Mouse (Mus musculus): ENCODE measurements around the gene Thg1l.

Thg1l gene

DNA sequence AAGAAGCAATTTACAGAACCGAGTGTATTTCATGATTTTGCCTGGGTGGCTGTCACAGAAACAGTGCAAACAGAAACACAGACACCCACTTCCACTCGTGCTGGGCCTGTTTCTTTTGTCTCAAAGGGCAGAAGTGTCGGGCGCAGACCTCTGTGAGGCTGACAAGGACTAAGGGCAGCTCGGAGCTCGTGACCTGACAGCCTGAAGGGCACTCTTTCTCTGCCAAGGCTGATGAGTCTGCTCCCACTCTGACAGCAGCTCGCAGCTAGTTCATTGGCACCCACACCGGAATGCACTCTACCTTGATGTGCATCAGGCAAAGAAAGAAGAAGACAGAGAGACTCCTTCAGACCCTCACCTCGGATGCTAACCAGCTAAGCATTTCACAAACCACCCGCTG, 25.8 kb downstream of the Thg1l start:
- in situ Hi-C loops (cut with MboI, MseI) = no loop called here

DNA sequence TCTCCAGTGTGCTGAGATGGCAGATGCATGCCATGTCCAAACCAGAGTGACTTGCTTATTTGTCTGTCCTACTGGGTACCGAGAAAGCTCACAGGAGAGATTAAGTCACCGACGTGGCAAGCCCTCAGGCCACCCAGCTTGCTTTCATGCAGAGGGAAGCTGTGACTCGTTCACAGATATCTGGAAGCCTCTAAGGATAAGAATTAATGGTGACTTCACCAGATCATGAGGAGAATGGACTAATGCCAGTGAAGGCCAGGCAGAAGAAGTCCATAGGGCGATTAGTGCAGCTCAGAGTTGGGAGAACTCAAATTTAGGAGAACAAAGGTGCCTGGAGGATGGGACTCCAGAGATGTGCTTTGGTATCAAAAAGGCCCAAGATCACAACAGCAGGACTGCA, 27.8 kb downstream of the Thg1l start:
- in situ Hi-C loops (cut with MboI, MseI) = no loop called here

DNA sequence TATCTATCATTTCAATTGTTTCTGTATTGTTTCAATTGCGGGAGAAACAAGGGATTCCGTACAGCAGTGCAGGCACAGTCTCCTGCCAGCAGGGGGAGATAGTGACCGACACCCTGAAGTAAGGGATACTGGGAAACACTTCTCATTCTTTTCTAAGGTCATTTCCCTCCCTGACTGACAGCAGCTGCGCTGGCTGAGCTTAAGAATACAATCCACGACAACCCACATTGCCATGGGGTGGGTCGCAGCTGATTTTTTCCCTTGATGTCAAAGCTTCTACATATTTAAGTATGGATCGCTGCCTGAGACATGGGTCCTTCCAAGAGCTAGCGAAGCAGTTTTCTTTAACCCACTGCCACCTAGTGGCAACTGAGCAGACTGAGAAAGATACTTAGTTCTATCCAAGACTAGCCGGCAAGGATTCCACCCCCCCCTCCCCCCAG, 28.6 kb downstream of the Thg1l start:
- in situ Hi-C loops (cut with MboI, MseI) = no loop called here

DNA sequence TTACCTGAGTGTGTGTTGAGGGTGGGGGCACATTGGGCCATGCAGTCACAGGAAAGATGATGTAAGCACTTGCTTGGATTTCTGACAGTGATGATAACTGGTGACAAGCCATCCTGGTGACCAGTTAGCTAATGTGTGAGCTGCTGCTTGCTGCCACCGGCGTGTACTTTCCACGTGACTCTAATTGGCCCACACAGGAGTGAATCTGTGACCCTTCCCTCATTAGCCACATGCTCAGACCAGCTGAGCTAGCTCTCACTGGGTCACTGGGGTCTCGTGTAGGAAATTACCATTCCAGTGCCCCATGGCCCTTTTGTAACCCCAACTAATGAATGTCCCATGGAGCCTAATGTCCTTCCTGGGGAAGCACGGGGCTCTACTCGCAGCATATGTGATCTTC, 29.9 kb downstream of the Thg1l start:
- in situ Hi-C loops (cut with MboI, MseI) = no loop called here

DNA sequence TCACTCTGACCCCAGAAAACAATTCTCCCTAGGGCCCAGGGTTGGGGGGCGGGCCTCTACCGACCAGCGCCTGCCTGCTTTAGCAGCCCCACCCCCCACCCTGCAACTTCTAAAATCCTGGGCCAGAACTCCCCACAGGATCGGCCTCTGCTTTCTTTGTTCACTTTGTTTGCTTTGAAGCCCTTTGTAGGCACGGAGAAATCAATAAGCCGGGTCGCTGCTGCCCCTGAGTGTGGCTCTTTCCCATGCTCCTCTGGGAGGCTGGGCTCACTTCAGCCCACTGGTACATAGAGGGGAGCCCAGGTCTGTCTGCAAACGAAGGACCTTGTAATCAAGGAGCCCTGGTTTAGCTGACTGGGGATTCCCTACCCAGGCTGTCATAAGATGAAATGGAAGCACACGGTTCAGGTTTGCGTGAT, 33.8 kb downstream of the Thg1l start:
- in situ Hi-C loops (cut with MboI, MseI) = no loop called here

DNA sequence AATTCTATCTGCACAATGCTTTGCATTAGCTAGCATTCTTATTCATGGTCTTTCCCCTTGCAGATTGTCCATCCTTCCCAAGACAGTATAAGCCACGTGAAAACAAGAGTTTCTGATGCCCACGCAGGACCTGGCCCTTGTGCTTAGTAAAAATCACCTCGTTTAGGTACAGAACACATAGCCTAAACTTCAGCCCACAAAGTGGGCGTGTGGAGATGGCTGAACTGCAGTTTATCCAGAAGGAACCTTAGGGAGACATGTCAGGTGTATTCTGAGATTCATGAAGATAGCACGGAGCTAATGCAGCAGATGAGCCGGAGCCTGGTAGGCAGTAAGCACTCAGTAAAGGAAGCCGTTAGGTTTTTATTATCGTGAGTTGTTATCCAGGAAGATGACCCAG, 34.3 kb downstream of the Thg1l start:
- in situ Hi-C loops (cut with MboI, MseI) = no loop called here

DNA sequence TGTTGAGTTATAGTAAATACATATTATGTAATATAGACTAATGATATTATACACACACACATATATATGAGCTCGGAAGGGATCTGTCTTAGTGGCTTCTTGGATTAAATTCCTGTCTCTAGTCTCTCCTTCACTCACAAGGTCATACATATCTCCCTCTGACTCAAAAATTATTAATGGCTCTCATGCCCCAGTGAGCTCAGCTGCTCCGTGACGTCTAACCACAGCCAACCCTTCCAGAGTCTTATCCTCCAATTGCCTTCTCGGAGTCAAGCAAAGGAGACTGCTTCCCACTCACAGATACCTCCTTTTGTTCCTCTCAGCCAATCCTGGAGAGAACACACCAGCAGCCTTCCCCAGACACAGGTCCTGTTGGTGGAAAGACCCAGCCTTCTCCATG, 36.5 kb downstream of the Thg1l start:
- in situ Hi-C loops (cut with MboI, MseI) = no loop called here

DNA sequence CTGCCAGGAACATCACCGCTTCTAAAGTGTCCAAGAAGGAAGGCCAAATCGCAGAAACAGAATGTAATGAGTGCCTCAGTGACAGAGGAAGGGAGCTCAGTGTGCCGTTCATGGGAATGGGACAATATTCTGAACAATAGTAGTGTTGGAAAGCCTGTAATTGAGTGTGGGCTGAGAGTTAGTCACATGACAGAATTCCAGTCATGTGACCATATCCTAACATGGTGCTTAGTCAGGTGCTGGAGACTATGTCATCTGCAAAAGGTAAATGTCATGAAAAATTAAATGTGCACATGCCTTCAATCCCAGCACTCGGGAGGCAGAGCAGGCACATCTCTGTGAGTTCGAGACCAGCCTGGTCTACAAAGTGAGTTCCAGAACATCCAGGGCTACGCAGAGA, 37.3 kb downstream of the Thg1l start:
- in situ Hi-C loops (cut with MboI, MseI) = no loop called here

DNA sequence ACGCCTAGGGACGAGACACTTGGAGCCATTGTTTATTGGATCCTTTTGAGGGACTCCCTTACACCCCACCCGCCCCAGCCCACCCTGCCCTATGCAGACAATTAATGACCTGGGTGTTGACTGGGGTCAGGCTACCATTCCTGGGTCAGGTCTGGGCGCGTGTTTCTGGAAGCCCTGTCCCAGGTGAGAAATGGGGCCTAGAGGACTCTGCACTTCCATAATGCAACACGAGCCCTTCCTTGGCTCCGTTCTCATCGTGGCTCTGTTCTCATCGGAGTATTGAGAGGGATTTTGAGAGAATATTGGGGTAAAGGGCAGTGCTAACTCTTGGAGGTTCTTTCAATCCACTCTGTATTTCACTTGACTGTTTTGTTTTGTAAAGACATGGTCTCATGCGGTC, 39.1 kb downstream of the Thg1l start:
- in situ Hi-C loops (cut with MboI, MseI) = no loop called here

DNA sequence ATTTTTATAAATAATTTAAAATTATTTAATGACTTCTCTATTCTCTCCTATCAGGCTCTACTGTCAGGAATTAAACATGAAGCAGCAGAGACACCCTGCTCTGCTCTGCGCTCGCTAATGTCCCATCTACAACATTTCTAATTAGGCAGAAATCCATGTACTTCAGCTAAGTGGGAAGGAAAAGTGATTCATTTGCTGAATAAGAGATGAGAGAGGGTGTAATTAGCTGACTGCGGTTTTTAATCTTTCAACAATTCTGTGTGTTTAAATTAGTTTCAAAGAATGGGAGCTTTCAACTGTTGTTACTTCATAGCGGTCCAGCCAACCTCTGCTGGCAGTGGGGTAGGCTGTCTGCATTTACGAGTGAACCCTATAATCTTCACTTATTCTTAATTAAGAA, 44.6 kb downstream of the Thg1l start:
- in situ Hi-C loops (cut with MboI, MseI) = no loop called here

DNA sequence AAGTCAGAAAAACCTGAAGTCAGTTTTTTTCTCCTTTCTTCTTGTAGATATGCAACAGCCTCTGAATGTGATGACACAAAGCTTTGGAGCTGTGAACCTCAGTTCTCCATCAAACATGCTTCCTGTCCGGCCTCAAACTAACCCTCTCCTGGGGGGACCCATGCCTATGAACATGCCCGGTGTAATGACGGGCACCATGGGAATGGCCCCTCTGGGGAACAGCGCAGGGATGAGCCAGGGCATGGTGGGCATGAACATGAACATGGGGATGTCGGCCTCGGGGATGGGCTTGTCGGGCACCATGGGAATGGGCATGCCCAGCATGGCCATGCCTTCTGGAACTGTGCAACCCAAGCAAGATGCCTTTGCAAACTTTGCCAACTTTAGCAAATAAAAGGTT, 46.4 kb downstream of the Thg1l start:
- in situ Hi-C loops (cut with MboI, MseI) = no loop called here

DNA sequence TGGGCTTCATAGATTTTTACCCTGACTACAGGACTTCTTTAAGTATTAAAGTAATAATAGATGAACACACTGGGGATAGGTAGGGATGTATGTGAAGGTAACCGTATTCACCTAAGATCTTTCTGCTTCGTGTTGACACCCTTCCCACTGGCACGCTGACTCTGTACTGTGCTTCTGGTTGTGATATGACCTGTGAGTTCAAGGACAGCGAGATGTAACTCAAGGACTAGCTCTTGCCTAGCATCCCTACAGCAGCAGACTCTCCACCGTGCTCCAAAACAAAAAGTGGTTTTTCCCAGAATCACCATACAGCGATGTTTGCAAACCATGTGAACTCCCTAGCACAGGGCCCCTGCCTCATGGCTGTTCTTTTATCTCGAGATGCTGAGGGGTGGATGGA, 47.2 kb downstream of the Thg1l start:
- in situ Hi-C loops (cut with MboI, MseI) = no loop called here

DNA sequence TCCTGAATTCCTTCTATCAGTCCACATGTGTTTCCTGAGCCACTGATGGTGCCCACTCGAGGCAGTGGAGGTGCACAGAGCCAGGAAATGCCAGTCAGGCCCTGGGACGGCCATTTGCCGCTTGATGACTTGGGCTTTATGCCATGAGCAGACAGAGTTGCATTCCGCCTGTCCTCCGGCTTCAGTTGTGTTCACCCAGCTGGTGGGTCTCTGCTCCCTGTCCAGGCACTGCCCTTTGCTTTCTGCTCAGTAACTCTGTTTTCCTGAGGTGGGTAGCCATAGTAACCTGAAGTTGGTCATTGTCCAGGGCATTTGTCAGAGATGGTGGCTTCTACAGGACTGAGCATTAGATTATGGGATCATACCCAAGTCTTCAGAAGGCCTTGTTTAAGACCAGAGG, 48.0 kb downstream of the Thg1l start:
- in situ Hi-C loops (cut with MboI, MseI) = no loop called here

DNA sequence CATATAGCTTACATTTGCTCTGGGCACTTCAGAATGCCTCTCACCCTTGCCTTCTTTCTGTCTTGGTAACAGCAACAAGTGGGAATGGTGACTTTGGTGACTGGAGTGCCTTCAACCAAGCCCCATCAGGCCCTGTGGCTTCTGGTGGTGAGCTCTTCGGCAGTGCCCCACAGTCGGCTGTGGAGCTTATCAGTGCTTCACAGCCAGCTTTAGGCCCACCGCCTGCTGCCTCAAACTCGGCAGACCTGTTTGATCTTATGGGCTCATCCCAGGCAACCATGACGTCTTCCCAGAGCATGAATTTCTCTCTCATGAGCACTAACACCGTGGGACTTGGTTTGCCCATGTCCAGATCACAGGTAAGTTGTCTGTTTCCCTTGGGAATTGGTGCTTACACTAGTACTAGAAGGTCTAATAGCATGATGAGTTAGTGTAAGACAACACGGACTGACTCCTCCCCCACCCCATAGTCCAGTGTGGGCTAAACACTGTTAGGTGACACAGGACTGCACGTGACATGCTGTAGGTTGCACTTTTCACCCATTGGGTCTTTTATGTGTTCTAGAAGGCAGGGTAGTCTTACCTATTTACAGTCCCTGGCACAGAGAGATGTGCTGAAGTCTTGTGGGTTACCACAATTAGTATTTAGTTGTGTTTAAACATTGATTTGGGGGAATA, 49.0 kb downstream of the Thg1l start:
- in situ Hi-C loops (cut with MboI, MseI) = no loop called here

DNA sequence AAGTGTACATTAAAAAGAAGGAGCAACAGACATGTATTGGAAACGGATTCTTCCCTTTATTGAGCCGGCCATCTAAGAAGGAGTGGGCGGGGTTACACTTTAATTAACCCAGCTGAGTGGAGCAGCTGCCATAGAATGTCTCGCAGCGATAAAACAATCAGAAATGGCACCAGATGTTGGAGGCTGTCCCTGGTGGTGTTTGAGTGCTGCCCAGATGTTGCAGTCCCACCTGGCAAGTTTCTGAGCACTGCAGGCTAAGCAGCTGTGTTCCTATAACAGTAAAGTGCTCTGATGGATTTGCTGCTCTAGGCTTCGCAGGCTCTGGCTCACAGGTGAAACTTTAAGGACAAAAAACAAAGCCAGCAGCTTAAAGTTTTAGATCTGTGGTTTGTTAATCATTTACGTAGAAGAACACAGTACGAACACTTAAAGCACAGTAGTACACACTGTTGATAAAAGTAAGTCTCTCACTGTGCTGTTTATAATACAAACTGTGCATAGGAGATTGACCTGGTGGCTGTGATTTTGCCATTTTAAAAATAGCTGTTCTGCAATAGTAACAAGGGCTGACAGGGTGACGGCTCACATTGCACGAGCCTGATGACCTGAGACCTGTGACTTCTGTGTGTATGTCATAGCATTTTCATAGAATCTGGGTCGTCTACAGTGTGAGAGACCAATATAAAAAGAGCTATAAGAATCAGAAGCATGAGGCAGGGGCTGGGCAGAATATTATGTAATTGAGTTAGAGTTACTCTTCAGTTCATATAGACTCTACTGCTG, 54.9 kb downstream of the Thg1l start:
- in situ Hi-C loops (cut with MboI, MseI) = no loop called here

DNA sequence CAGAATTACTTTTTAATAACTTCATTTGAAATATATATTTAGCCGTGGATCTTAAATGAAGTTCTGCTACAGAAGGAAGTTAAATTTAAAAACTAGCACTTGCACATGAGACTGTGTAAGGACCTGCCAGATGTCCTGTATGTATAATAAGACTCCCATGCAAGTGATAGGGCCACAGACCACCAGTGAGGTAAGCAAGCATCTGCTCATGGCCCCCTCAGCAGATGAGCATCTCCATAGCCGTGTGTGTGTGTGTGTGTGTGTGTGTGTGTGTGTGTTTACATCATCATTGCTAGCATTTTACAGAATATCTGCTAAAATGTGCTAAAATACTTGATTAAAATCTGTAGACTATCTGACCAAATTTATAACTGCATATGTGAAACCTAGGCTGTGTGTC, 57.9 kb downstream of the Thg1l start:
- in situ Hi-C loops (cut with MboI, MseI) = loop anchor here in 1 of 2 experiments (25.0 kb wide), 1 partner anchor 360 kb away; no protein-coding TSS in a partner anchor

Measured in T-helper 17 cell (primary cell).